Mouse (Mus musculus) lung, postnatal 36 days (tissue): ENCODE data around the gene Lgr4.

Experiments used
- DNase-seq: peaks from one replicate; pipeline ENCODE4 v3.0.0; 2022; ENCODE audit warnings: mixed read lengths

Lgr4 gene

GRCm38 (mm10) chr2:110036265-110036664 is 118.8 kb downstream of the Lgr4 start:
- DNase-seq, result no peak

GRCm38 (mm10) chr2:110036665-110037064 is 119.2 kb downstream of the Lgr4 start:
- no peak for DNase-seq

- DNase-seq, result no peak
Measured at GRCm38 (mm10) chr2:110037221-110037620, 119.8 kb downstream of the Lgr4 start.

GRCm38 (mm10) chr2:110038341-110038740 is 120.9 kb downstream of the Lgr4 start:
- no peak for DNase-seq

- DNase-seq, result no peak
Measured at GRCm38 (mm10) chr2:110042861-110043760, 125.7 kb downstream of the Lgr4 start.

- no peak for DNase-seq
Measured at GRCm38 (mm10) chr2:110058424-110058823, 141.0 kb downstream of the Lgr4 start.

GRCm38 (mm10) chr2:110063131-110063530 is 145.7 kb downstream of the Lgr4 start:
- peak; percentile 10 for DNase-seq
